Mouse (Mus musculus) MEL (cell line): ENCODE results near the gene Cdk14.

Experiments used
- CTCF ChIP-seq, 3 experiments: IDR thresholded peaks in 2 of 3; conservative IDR thresholded peaks in 1 of 3; 2 replicates each; pipeline ENCODE4 v1.5.1; 2011 to 2012; ENCODE audit warnings: low read length in 3 of 3, low read depth in 2 of 3, mild to moderate bottlenecking in 2 of 3, improper control_type of control experiment in 1 of 3, inconsistent platforms in 1 of 3, mixed read lengths in 1 of 3, moderate library complexity in 1 of 3; ENCODE audit not compliant: control insufficient read depth in 1 of 3, insufficient read depth in 1 of 3, poor library complexity in 1 of 3, severe bottlenecking in 1 of 3
- ELF1 ChIP-seq: IDR thresholded peaks from 2 replicates; pipeline ENCODE4 v1.6.1; 2014; ENCODE audit warnings: low read depth, mild to moderate bottlenecking, inconsistent platforms, low read length, improper control_type of control experiment, moderate library complexity
- EP300 ChIP-seq, 2 experiments: IDR thresholded peaks; 2 replicates each; pipeline ENCODE4 v1.6.1; 2011; ENCODE audit warnings: improper control_type of control experiment in 2 of 2, low read length in 2 of 2, low read depth in 1 of 2, mild to moderate bottlenecking in 1 of 2
- GATA1 ChIP-seq: IDR thresholded peaks from 2 replicates; pipeline ENCODE4 v1.6.1; 2011; ENCODE audit warnings: low read depth, low read length, improper control_type of control experiment
- HCFC1 ChIP-seq: IDR thresholded peaks from 2 replicates; pipeline ENCODE4 v1.6.1; 2012; ENCODE audit warnings: low read depth, mild to moderate bottlenecking, inconsistent platforms, low read length, improper control_type of control experiment, moderate library complexity
- MAFK ChIP-seq: IDR thresholded peaks from 2 replicates; pipeline ENCODE4 v1.6.1; 2011; ENCODE audit warnings: low read depth, mild to moderate bottlenecking, low read length, improper control_type of control experiment, borderline replicate concordance
- MAX ChIP-seq: IDR thresholded peaks from 2 replicates; pipeline ENCODE4 v1.6.1; 2011; ENCODE audit warnings: low read length, improper control_type of control experiment
- MAZ ChIP-seq: IDR thresholded peaks from 2 replicates; pipeline ENCODE4 v1.6.1; 2012; ENCODE audit warnings: low read depth, mild to moderate bottlenecking, inconsistent platforms, low read length, improper control_type of control experiment
- POLR2A ChIP-seq, 2 experiments: IDR thresholded peaks; 2 replicates each; pipeline ENCODE4 v1.6.1; 2011 to 2012; ENCODE audit warnings: low read length in 2 of 2, mild to moderate bottlenecking in 2 of 2, control low read depth in 1 of 2, improper control_type of control experiment in 1 of 2, low read depth in 1 of 2, moderate library complexity in 1 of 2; ENCODE audit not compliant: control insufficient read depth in 1 of 2, insufficient read depth in 1 of 2, poor library complexity in 1 of 2
- SIN3A ChIP-seq: IDR thresholded peaks from 2 replicates; pipeline ENCODE4 v1.6.1; 2012; ENCODE audit warnings: low read length, improper control_type of control experiment, inconsistent platforms
- SMC3 ChIP-seq: IDR thresholded peaks from 2 replicates; pipeline ENCODE4 v1.6.1; 2011; ENCODE audit warnings: low read depth, low read length, improper control_type of control experiment

DNA sequence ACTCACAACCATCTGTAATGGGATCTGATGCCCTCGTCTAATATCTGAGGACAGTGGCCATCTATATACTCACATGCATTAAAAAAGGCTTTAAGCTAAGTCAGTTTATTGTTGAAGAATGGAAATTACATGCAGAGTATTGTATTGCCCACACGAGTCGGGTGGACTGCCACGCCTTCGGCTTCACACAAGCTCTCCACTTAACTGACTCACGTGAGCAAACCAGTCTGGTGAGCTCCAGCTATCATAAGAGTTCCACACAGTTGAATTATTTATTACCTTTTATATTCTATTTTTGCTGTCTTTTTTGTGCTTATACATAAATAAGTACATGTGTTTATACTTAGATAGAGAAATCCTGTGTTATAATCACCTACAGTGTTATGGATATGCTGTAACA, 495.2 kb downstream of the Cdk14 start:
- TF ChIP-seq POLR2A (IDR thresholded peaks at IDR 0.05; ENCODE audit: control insufficient read depth in 1 of 2, insufficient read depth in 1 of 2, low read depth in 1 of 2, low read length in 2 of 2, poor library complexity in 1 of 2) (no peak), CTCF (IDR thresholded peaks at IDR 0.05 in 2 of 3, conservative IDR thresholded peaks at IDR 0.05 in 1 of 3; ENCODE audit: control insufficient read depth in 1 of 3, insufficient read depth in 1 of 3, low read depth in 2 of 3, low read length in 3 of 3, poor library complexity in 1 of 3, severe bottlenecking in 1 of 3) (no peak), EP300 (IDR thresholded peaks at IDR 0.05; ENCODE audit: low read depth in 1 of 2, low read length in 2 of 2) (no peak), SIN3A (no peak), MAFK (no peak), HCFC1 (no peak), MAZ (no peak), ELF1 (no peak), MAX (no peak), SMC3 (no peak), GATA1 (no peak)
